Mouse (Mus musculus) limb, embryonic 14.5 days (tissue): ENCODE results near the gene Klrb1b. TPM values are rescaled to one million over a fixed set of nuclear protein-coding genes. Genes with fewer than 3 reads are reported as not detected.
A peak's percentile ranks its signal among the peaks of the same experiment; 100 is the strongest.

Source experiments
- ATAC-seq: fragments of 200-750 bp; cut with Nextera tagmentation; 2 replicates; pipeline ENCODE4 v1.8.0; 2017; ENCODE audit warnings: low read depth, moderate number of reproducible peaks, moderate TSS enrichment; ENCODE audit not compliant: low FRiP score
- DNase-seq: peaks from one replicate; pipeline ENCODE4 v3.0.0-alpha.2; 2015; ENCODE audit warnings: low spot score
- H3K27ac ChIP-seq: fragments of 300-500 bp; sonication (generic); replicated peaks from 2 replicates; pipeline ENCODE4 v1.5.1; 2014; ENCODE audit warnings: low read depth, mild to moderate bottlenecking, low read length, moderate library complexity, mixed read lengths
- H3K27me3 ChIP-seq: fragments of 300-500 bp; sonication (generic); 2 replicates; pipeline ENCODE4 v1.6.1; 2014; ENCODE audit warnings: low read length, mixed read lengths; ENCODE audit not compliant: control insufficient read depth, insufficient read depth
- H3K36me3 ChIP-seq: fragments of 300-500 bp; sonication (generic); 2 replicates; pipeline ENCODE4 v1.6.1; 2014; ENCODE audit warnings: mild to moderate bottlenecking, low read length, moderate library complexity, mixed read lengths; ENCODE audit not compliant: control insufficient read depth, insufficient read depth
- H3K4me1 ChIP-seq: fragments of 300-500 bp; sonication (generic); 2 replicates; pipeline ENCODE4 v1.6.1; 2014; ENCODE audit warnings: antibody characterized with exemption, low read length, mixed read lengths; ENCODE audit not compliant: control insufficient read depth, insufficient read depth
- H3K4me2 ChIP-seq: fragments of 300-500 bp; sonication (generic); replicated peaks from 2 replicates; pipeline ENCODE4 v1.6.1; 2014; ENCODE audit warnings: low read depth, mild to moderate bottlenecking, low read length, moderate library complexity; ENCODE audit not compliant: severe bottlenecking
- H3K4me3 ChIP-seq: fragments of 300-500 bp; sonication (generic); replicated peaks from 2 replicates; pipeline ENCODE4 v1.5.1; 2014; ENCODE audit warnings: low read length
- H3K9ac ChIP-seq: fragments of 300-500 bp; sonication (generic); 2 replicates; pipeline ENCODE4 v1.6.1; 2014; ENCODE audit warnings: mild to moderate bottlenecking, low read depth, low read length, moderate library complexity; ENCODE audit not compliant: severe bottlenecking
- H3K9me3 ChIP-seq: fragments of 300-500 bp; sonication (generic); 2 replicates; pipeline ENCODE4 v1.6.1; 2016; ENCODE audit warnings: low read length; ENCODE audit not compliant: control insufficient read depth
- POLR2A ChIP-seq: fragments of 200-500 bp; IDR thresholded peaks from 2 replicates; pipeline ENCODE4 v1.8.0; 2012; ENCODE audit warnings: inconsistent platforms, mild to moderate bottlenecking, moderate library complexity, borderline replicate concordance; ENCODE audit not compliant: insufficient read depth, insufficient read length; ENCODE audit errors: extremely low read depth
- WGBS: fragments of 180-500 bp; shearing (Covaris S2); extraction: QIAGEN DNeasy Blood & Tissue Kit; methylation state at CpG from one replicate; pipeline ENCODE4 v1.1.7; 2014; 5-methylcytosine and 5-hydroxymethylcytosine counted together
- polyA plus RNA-seq, 2 experiments: library from polyadenylated mRNA; depleted of rRNA in 1 of 2; stranded (reverse) in 1 of 2; unstranded in 1 of 2; fragments of >200 nt; fragmentation: Nextera tagmentation in 1 of 2; extraction: Ambion mirVana in 1 of 2; gene quantifications; 2 replicates each; pipeline versions ENCODE4 v1.2.1 to v1.2.3; 2012 to 2014

The Klrb1b gene
- polyA plus RNA-seq, 2 experiments: 0.23 to 0.40 TPM

- Histone ChIP-seq H3K4me3 (no peak overlapping the region), H3K9me3 (no peaks in the 10 kb centered on the region), H3K27me3 (no peaks in the 10 kb centered on the region), H3K27ac (no peak overlapping the region), H3K9ac (no peak overlapping the region), H3K4me1 (no peaks in the 10 kb centered on the region; the same call in 1 of the 2 replicates), H3K36me3 (no peaks in the 10 kb centered on the region), H3K4me2 (no peak overlapping the region)
- WGBS: 50% methylated on average over 2 of the region's 2 CpGs
- DNase-seq (peak; percentile 68), ATAC-seq (no peak)
- no peak for TF ChIP-seq POLR2A
These were observed 23.8 kb upstream of the Klrb1b start for GRCm38 (mm10) chr6:128849902-128850301.

- Histone ChIP-seq H3K27me3 (no peaks in the 10 kb centered on the region), H3K36me3 (no peaks in the 10 kb centered on the region), H3K4me2 (no peak overlapping the region), H3K9ac (no peak overlapping the region), H3K4me1 (peaks cover 6% of the 10 kb centered on the region), H3K9me3 (no peaks in the 10 kb centered on the region), H3K27ac (no peak overlapping the region), H3K4me3 (no peak overlapping the region)
- WGBS: 82% methylated on average over 4 of the region's 4 CpGs
- DNase-seq: no peak
- no peak for ATAC-seq
- TF ChIP-seq POLR2A: no peak
These were observed 21.3 kb upstream of the Klrb1b start for GRCm38 (mm10) chr6:128847401-128847800.

- H3K4me2 ChIP-seq: no peak overlapping the region
- 72% methylated on average over 6 of the region's 9 CpGs for WGBS
- ATAC-seq: no peak
- H3K9ac ChIP-seq: no peak overlapping the region
- H3K4me3 ChIP-seq: no peak overlapping the region
- H3K4me1 ChIP-seq: peaks cover 12% of the 10 kb centered on the region
- no peaks in the 10 kb centered on the region for H3K9me3 ChIP-seq
- no peaks in the 10 kb centered on the region for H3K27me3 ChIP-seq
- H3K36me3 ChIP-seq: no peaks in the 10 kb centered on the region
- no peak overlapping the region for H3K27ac ChIP-seq
- no peak for TF ChIP-seq POLR2A
- DNase-seq: no peak
These were observed 19.9 kb upstream of the Klrb1b start for GRCm38 (mm10) chr6:128845998-128846542.

GRCm38 (mm10) chr6:128845319-128845979 lies 19.3 kb upstream of the Klrb1b start:
- no peaks in the 10 kb centered on the region for H3K36me3 ChIP-seq
- no peak overlapping the region for H3K9ac ChIP-seq
- ATAC-seq (no peak), DNase-seq (peak; percentile 88)
- 36% methylated on average over 7 of the region's 7 CpGs for WGBS
- TF ChIP-seq POLR2A: no peak
- no peak overlapping the region for H3K4me3 ChIP-seq
- H3K27me3 ChIP-seq: no peaks in the 10 kb centered on the region
- no peak overlapping the region for H3K4me2 ChIP-seq
- H3K27ac ChIP-seq: no peak overlapping the region
- no peaks in the 10 kb centered on the region for H3K9me3 ChIP-seq
- peaks cover 12% of the 10 kb centered on the region for H3K4me1 ChIP-seq

GRCm38 (mm10) chr6:128844586-128845080 lies 18.5 kb upstream of the Klrb1b start:
- Histone ChIP-seq H3K4me3 (no peak overlapping the region), H3K9ac (no peak overlapping the region), H3K9me3 (no peaks in the 10 kb centered on the region), H3K4me1 (peaks cover 12% of the 10 kb centered on the region), H3K36me3 (no peaks in the 10 kb centered on the region), H3K27ac (peak overlapping the region; percentile 93; the same call in 1 of the 2 replicates), H3K4me2 (no peak overlapping the region), H3K27me3 (no peaks in the 10 kb centered on the region)
- WGBS: 81% methylated on average over 5 of the region's 5 CpGs
- ATAC-seq (no peak), DNase-seq (no peak)
- no peak for TF ChIP-seq POLR2A
